Mouse (Mus musculus) thymus, postnatal 4 days (tissue): ENCODE data around the gene Ptgds.

Experiments used
- DNase-seq: peaks from one replicate; pipeline ENCODE4 v3.0.0; 2021

The Ptgds gene

GRCm38 (mm10) chr2:25479551-25480311 lies 9.9 kb upstream of the Ptgds start:
- DNase-seq = no peak

GRCm38 (mm10) chr2:25477967-25478675 lies 8.3 kb upstream of the Ptgds start:
- DNase-seq = no peak

- DNase-seq = no peak
These were observed 7.7 kb upstream of the Ptgds start for GRCm38 (mm10) chr2:25477541-25477940.

- DNase-seq = no peak
These were observed 2.7 kb upstream of the Ptgds start for GRCm38 (mm10) chr2:25472550-25472949.

- DNase-seq = no peak
These were observed 607 bp downstream of the Ptgds start for GRCm38 (mm10) chr2:25468962-25469915.

- no peak for DNase-seq
These were observed 2.1 kb downstream of the Ptgds start for GRCm38 (mm10) chr2:25467606-25468303.

GRCm38 (mm10) chr2:25465816-25466635 lies 3.8 kb downstream of the Ptgds start:
- peak; percentile 78 for DNase-seq

- no peak for DNase-seq
These were observed 4.6 kb downstream of the Ptgds start for GRCm38 (mm10) chr2:25465256-25465655.

- no peak for DNase-seq
These were observed 6.2 kb downstream of the Ptgds start for GRCm38 (mm10) chr2:25463630-25464029.

- DNase-seq = no peak
These were observed 8.4 kb downstream of the Ptgds start for GRCm38 (mm10) chr2:25461407-25461806.

- DNase-seq = peak; percentile 95
These were observed 9.1 kb downstream of the Ptgds start, which contains the start of gene Paxx for GRCm38 (mm10) chr2:25460551-25461309. TSS of gene Paxx (minus strand) at chr2:25461094.

- peak; percentile 44 for DNase-seq
These were observed 9.7 kb downstream of the Ptgds start for GRCm38 (mm10) chr2:25460135-25460534.

GRCm38 (mm10) chr2:25458911-25459310 lies 10.9 kb downstream of the Ptgds start:
- no peak for DNase-seq

- DNase-seq = no peak
These were observed 12.6 kb downstream of the Ptgds start for GRCm38 (mm10) chr2:25457022-25457896.

GRCm38 (mm10) chr2:25456205-25456953 lies 13.5 kb downstream of the Ptgds start, which contains the start of gene Clic3:
TSS of gene Clic3 (plus strand) at chr2:25456838.
- DNase-seq = no peak

- no peak for DNase-seq
These were observed 16.9 kb downstream of the Ptgds start for GRCm38 (mm10) chr2:25452951-25453350.

- DNase-seq = no peak
These were observed 18.8 kb downstream of the Ptgds start for GRCm38 (mm10) chr2:25450853-25451647.

GRCm38 (mm10) chr2:25442682-25443081 lies 27.2 kb downstream of the Ptgds start:
- no peak for DNase-seq
